In genomic region chr14:25074022-25074800, GRCm38 (mm10) we compare ENCODE assay signal across 15 mouse cellular contexts.
DNase-seq lines count a peak whose midpoint lies in the region; ATAC-seq and TF ChIP-seq lines count a peak whose summit lies in the region.
"Had no signal": no experiment of that assay in that cellular context is flagged by ENCODE, and none has a peak within 500 bp of the region (broad histone marks: within the 10 kb centered on the region; RNA-seq: fewer than 3 reads in every experiment).

No protein-coding gene starts in this region.

- H3K9ac ChIP-seq in kidney, embryonic 15.5 days = no peak overlapping the region
- H3K9ac ChIP-seq: embryonic facial prominence, embryonic 15.5 days; heart, embryonic 13.5 days had no signal

- TF ChIP-seq POLR2A in brain, embryonic 14.5 days (IDR thresholded peaks at IDR 0.05; ENCODE audit: borderline replicate concordance, extremely low read depth, insufficient read depth, insufficient read length, poor library complexity, severe bottlenecking) = no peak

- H3K36me3 ChIP-seq in kidney, embryonic 15.5 days = no peaks in the 10 kb centered on the region
- H3K36me3 ChIP-seq: embryonic facial prominence, embryonic 15.5 days; heart, embryonic 13.5 days had no signal

- TF ChIP-seq CTCF in brain, embryonic 14.5 days (IDR thresholded peaks at IDR 0.05; ENCODE audit: borderline replicate concordance, extremely low read depth, insufficient read depth, insufficient read length) = no peak

- peaks cover 2% of the 10 kb centered on the region; the same call in 1 of the 2 replicates for H3K4me1 ChIP-seq in kidney, embryonic 15.5 days

- no peaks in the 10 kb centered on the region for H3K9me3 ChIP-seq in kidney, embryonic 15.5 days (replicated peaks)
- H3K9me3 ChIP-seq: embryonic facial prominence, embryonic 15.5 days; heart, embryonic 13.5 days had no signal

- 79% methylated on average over 9 of the region's 9 CpGs for WGBS in kidney, embryonic 15.5 days

- H3K4me2 ChIP-seq in kidney, embryonic 15.5 days = no peak overlapping the region
- H3K4me2 ChIP-seq: embryonic facial prominence, embryonic 15.5 days; heart, embryonic 13.5 days had no signal

- H3K27me3 ChIP-seq in kidney, embryonic 15.5 days = peaks cover 3% of the 10 kb centered on the region; the same call in 1 of the 2 replicates
- H3K27me3 ChIP-seq: embryonic facial prominence, embryonic 15.5 days; heart, embryonic 13.5 days had no signal

- ATAC-seq in kidney, embryonic 15.5 days (replicated peaks; ENCODE audit: low FRiP score) = no peak
- ATAC-seq: inflammation-experienced regulatory T-cells, adult 6 months had no signal

- no peak overlapping the region for H3K27ac ChIP-seq in kidney, embryonic 15.5 days
- H3K27ac ChIP-seq: embryonic facial prominence, embryonic 15.5 days; gastrocnemius, adult 2 months; heart, embryonic 13.5 days had no signal

- H3K4me3 ChIP-seq in kidney, embryonic 15.5 days (replicated peaks) = no peak overlapping the region
- H3K4me3 ChIP-seq: embryonic facial prominence, embryonic 15.5 days; gastrocnemius, adult 2 months; heart, embryonic 13.5 days had no signal

- DNase-seq in frontal cortex, postnatal 36 days (ENCODE audit: low spot score in 2 of 2) = peak; percentile 9 to 40
- DNase-seq in frontal cortex, postnatal 25 days (ENCODE audit: low spot score in 2 of 2) = no peak
- peak; percentile 81 for DNase-seq in brain, embryonic 14.5 days (ENCODE audit: low read depth)
- peak; percentile 96 for DNase-seq in cerebellum, postnatal 10 days
- peak; percentile 19 to 35 for DNase-seq in layer of hippocampus, postnatal 10 days (ENCODE audit: low spot score in 2 of 2)
- no peak for DNase-seq in adrenal gland, adult (ENCODE audit: inconsistent age in 2 of 2, low spot score in 1 of 2)
- no peak for DNase-seq in adrenal gland, adult 2 months
- DNase-seq: gastrocnemius, adult 2 months; kidney, postnatal 4 days; liver; thymus, postnatal 4 days had no signal

Comparison
In these comparisons a context has a peak if more than half of its experiments do, and no peak if none do; other contexts are left out.
1. DNase-seq: peak in frontal cortex, postnatal 36 days (2 of 2), brain, embryonic 14.5 days (single experiment), cerebellum, postnatal 10 days (2 of 2) and layer of hippocampus, postnatal 10 days (2 of 2); none in frontal cortex, postnatal 25 days (0 of 2), adrenal gland, adult (0 of 2) and adrenal gland, adult 2 months (single experiment).